Mouse (Mus musculus) erythroid progenitor cell, adult 5-6 weeks (primary cell): ENCODE measurements around the gene Cwc22. TPM values are rescaled to one million over a fixed set of nuclear protein-coding genes. Genes with fewer than 3 reads are reported as not detected.

Source experiments
- ATAC-seq: replicated peaks from 2 replicates; pipeline ENCODE4 v1.8.0; 2016; ENCODE audit warnings: moderate number of reproducible peaks, mild to moderate bottlenecking, moderate TSS enrichment, inconsistent platforms; ENCODE audit not compliant: poor library complexity, low FRiP score, severe bottlenecking
- total RNA-seq, 2 experiments: library from RNA; stranded (forward) in 1 of 2; stranded (reverse) in 1 of 2; fragments of 150-400 nt in 1 of 2; fragments of 186-747, 209-891 nt in 1 of 2; gene quantifications; 2 replicates each; pipeline versions ENCODE4 v1.2.3 to v1.2.4; 2015 to 2017; ENCODE audit warnings: low replicate concordance in 2 of 2

Cwc22 gene
- total RNA-seq, 2 experiments from 2014 or later: 19.7 to 40.2 TPM

DNA sequence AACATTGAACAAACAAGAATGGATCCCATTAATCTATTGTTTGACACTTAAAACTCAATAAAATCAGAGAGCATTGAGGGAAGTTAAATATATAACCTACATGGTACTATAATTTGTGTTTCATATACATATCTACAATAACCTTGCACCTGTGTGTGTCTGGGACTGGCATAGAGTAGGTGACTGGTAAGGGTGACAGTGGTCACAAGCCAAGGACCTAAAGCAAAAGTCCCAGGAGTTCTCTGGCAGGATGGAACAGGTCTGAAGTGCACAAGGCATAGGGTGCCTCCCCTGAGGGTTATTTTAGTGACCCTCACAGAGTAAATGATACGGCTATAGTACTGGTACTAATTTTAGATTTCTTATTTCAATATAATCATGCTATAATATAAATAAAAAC, 14.2 kb downstream of the Cwc22 start:
- no peak for ATAC-seq

GRCm38 (mm10) chr2:77928352-77928751, 17.8 kb downstream of the Cwc22 start:
- no peak for ATAC-seq

DNA sequence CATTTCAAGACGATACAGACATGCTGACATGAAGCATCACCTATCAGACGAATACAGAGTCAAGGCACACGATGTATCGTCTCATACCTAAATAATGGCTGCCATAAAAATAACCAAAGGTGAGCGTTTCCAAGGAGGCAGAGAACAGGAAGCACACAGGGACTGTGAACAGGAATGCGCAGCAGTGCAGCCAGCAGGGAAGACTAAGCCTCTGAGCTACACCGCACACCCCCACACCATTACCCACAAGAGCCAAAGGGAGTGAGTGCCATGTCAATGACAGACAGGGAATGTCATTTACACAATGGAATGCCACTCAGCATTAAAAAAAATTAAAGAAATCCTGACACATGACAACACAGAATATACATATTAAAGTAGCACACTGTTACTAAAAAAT, 19.7 kb downstream of the Cwc22 start:
- no peak for ATAC-seq

- no peak for ATAC-seq
These were observed 20.2 kb downstream of the Cwc22 start for GRCm38 (mm10) chr2:77925997-77926396.

GRCm38 (mm10) chr2:77925187-77925924, 20.8 kb downstream of the Cwc22 start:
- ATAC-seq: no peak

DNA sequence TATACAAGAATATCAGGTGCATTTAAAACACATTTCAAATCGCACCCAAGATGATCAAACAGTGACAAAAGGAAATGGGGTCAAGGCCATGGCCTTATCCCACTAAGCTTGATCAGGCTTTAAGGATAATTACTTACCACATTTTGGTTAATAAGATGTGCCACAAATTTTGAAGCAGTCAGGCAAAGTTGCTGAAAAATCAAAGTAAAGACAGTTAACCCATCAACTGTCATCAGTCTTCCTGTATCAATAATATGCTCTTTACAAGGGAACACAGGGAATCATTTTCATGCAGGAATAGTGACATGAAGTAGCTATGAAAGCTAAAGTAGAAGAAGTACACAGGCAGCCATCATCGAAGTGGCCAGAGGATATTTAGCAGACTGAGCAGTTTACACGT, 22.2 kb downstream of the Cwc22 start:
- ATAC-seq: no peak

DNA sequence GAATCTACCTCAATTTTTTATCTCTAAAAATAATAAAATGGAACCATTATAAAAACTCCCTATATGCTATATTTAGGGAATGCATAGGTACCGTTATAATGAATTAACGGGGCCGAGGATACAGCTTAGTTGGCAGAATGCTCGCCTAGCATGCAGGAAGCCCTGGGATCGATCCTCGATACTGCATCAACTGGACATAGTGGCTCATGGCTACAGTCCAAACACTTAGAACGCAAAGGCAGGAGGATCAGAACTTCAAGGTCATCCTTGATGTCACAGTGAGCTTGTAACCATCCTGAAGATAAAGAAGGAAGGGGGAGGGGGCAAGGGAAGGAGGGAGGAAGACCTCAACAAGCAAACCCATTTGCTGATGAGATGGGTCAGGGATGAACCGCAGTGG, 23.0 kb downstream of the Cwc22 start:
- no peak for ATAC-seq

GRCm38 (mm10) chr2:77921307-77921706, 24.9 kb downstream of the Cwc22 start:
- ATAC-seq: no peak

GRCm38 (mm10) chr2:77920621-77921020, 25.6 kb downstream of the Cwc22 start:
- ATAC-seq: no peak

DNA sequence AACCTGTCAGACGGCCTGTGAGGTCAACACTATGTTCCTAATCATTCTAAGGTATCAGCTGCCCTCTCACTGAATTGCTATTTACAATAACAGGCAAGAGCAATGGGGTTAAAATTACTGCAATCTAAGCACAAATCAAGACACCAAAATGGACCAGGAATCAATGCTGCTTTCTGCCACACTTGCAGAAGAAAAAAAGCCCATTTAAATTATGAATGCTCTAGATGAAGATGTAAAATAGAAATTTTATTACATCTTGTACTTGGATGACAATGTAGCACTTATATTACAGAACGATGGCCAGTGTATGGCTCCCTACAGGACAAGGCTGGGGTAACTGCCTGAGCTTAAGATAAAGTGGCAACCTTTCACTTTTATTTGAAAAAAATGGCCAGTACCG, 27.7 kb downstream of the Cwc22 start:
- ATAC-seq: no peak

DNA sequence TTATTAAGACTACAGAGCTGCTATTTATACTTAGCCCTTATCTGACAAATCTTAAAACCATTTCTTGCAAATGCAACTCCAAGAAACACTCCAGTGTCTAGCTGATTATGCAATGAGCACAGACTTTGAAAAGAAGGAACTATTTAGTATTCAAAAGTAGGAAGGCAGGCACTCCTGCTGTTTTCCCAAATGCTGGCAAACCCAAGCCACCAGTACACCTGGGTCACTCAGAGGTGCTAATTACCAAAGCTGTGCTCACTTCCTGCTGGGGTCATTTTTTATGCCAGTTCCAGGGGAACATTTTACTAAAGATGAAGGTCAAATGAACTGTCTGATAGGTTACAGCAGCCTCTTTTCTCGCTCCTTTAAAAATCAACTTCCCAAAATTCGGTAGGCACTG, 28.2 kb downstream of the Cwc22 start:
- ATAC-seq: no peak

- no peak for ATAC-seq
These were observed 28.8 kb downstream of the Cwc22 start for GRCm38 (mm10) chr2:77917360-77917734.

DNA sequence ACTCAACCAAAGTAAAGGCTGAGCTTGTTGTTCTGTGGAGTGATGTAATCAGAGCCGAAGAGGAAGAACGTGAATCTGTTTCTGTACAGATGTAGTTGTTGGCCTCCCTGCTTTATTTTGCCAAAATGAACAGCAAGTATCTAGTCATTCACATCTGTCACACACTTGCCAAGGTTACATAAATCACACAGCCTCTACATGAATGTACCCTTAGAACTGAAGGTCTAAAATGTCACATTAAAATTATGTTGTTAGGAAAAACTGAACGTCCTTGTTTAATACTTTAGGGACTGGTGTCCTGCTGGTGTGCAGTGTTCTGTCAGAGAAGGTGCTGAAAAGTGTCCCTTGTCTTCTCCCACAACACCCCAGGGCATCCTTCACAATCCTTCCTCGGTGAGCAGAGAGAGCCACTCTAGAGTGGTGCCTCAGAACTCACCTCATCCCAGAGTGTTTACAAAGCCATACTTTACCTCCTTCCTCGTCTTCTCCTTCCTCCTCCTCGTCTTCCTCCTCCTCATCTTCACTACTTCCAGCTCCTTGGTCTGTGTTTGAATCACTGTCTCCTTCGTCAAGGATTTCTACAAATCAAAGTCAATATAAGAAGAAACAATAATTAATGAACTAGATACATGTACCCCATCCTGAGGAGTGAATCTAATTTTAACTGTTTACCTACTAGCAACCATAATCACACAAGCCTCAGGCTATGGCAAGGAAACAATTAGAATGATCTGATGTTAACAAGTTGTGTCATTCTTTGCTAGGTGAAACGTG, 29.4 kb downstream of the Cwc22 start:
- ATAC-seq: no peak

GRCm38 (mm10) chr2:77915187-77915586, 31.0 kb downstream of the Cwc22 start:
- ATAC-seq: no peak

DNA sequence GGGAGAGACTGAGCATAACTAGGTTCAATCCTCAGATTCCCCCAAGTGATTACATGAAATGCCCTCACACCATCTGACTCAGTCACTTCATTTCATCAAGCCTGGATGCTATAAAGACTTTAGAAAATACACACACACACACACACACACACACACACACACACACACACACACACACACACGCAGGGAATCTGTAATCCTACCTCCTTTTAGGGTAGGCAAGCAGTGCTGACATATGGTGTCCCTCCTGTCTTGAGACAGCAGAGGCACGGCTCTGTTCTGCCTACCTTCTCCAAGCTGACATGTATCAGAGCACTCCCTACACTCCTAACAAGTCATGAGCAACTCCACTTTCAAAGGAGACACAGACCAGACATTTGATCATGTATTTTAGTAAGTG, 32.5 kb downstream of the Cwc22 start:
- ATAC-seq: no peak

GRCm38 (mm10) chr2:77912197-77912596, 34.0 kb downstream of the Cwc22 start:
- ATAC-seq: no peak

DNA sequence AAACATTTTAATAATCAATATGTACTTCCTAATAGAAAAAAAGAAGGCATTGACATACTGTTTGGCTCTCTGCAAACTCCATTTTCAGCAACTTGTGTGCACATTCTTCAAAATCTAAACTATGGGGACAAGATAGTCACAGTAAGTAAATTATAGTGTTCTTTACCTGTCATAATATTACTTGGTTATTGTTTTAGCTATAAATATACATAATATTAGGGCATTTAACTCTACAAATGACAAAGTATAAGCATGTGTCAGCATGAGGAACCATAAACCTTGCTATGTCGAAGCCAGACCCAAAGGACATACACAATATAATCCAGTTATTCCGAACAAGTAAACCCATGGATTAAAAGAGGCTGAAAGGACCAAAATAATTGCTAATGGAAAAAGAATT, 34.7 kb downstream of the Cwc22 start:
- ATAC-seq: no peak

- ATAC-seq: no peak
These were observed 36.0 kb downstream of the Cwc22 start for GRCm38 (mm10) chr2:77910216-77910615.

DNA sequence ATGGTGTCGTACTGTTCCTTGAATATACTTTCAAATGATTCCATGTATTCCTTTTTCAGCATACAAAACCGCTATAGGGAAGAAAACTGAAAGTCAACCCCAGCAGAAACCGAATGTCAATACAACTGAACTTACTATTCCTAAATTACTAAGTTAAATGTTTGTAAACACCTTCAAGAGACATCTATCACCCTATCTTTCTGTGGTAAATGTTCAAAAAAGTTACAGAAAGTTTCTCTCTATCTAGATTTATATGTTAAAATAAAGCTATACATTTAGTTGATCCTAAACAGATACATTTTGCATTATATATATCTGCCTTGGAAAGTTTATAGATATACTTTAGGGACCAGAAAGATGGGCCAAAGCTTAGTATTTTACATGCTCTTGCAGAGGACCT, 39.0 kb downstream of the Cwc22 start:
- ATAC-seq: no peak

- no peak for ATAC-seq
These were observed 41.2 kb downstream of the Cwc22 start for GRCm38 (mm10) chr2:77905023-77905422.

DNA sequence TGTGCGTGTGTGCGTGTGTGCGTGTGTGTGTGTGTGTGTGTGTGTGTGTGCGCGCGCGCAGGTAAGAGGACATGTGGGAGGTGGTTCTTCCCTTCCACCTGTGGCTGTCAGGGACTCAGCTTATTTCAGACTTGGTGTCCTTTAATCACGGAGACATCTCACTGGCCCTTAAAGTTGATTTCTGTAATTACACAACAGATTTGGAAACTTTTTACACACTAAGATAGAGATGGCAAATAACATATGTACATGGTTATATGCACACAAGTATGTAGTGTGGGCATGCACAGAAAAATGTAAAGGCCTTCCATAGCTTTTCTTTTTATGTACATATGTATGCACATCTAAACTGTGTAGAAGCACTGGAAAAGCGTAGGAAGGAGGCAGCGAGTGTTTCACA, 41.7 kb downstream of the Cwc22 start:
- ATAC-seq: no peak

DNA sequence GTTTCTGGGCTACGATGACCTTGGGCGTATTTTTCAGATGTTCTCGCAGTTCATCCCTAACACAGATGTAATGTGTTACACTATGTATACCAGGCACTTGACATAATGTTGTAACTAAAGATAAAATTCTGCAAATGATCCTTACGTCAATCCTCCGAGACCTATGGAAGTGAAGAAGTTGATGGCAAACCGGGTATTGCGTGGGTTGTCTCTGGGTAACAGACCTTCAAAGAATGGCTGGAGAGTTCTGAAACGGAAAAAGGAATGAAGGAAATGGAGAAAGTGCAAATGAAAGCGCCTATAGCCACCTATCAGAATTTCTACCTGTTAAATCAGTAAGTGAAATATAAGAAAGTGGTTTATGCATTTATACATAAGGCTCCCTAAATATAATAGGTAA, 42.2 kb downstream of the Cwc22 start:
- ATAC-seq: no peak
